Mouse (Mus musculus) heart, postnatal 14 days (tissue): ENCODE measurements around the gene Ms4a15. TPM values are rescaled to one million over a fixed set of nuclear protein-coding genes. Genes with fewer than 3 reads are reported as not detected.

Experiments used
- DNase-seq, 2 experiments: peaks; one replicate each; pipeline ENCODE4 v3.0.0; 2021 to 2022
- intact Hi-C: fragments of 180-260 bp; cut with DNase I; formaldehyde crosslinking; loops from one replicate; pipeline ENCODE4 v1.15.1; 2025
- long read RNA-seq, 2 experiments: library from polyadenylated mRNA; stranded (forward); transcript quantifications; one replicate each; pipeline ENCODE4 v2.0.0; 2021
- total RNA-seq, 2 experiments: library from RNA; stranded (reverse); gene quantifications; 2 replicates each; pipeline ENCODE4 v1.2.3; 2021

Gene Ms4a15
- total RNA-seq: not detected
- long read RNA-seq, experiment 1: 0 reads
- long read RNA-seq, experiment 2: 0 reads

- intact Hi-C loops: no loop called here
- DNase-seq: no peak
These were observed at the start of gene Ms4a15 for GRCm38 (mm10) chr19:10993150-10993549. Gene Ms4a15 (minus strand): TSS chr19:10993250.

DNA sequence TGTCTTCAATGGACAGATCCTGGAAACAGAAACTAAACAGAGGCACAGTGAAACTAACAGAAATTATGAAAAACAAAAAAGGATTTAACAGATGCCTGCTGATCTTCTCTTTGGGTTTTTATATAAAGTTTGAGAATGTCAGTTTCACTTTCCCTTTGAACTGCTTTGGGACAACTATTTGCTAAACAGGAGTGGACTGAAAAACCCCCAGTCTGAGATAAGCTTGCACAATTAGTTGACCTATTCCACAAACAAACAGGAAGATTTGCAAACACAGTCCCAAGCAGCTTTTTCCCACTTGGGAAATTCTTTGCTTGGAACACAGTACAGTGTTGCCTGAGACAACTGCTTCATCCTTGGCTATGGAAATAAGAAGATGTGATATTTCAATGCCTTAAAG, 44.5 kb upstream of the Ms4a15 start:
- intact Hi-C loops: no loop called here
- no peak for DNase-seq

DNA sequence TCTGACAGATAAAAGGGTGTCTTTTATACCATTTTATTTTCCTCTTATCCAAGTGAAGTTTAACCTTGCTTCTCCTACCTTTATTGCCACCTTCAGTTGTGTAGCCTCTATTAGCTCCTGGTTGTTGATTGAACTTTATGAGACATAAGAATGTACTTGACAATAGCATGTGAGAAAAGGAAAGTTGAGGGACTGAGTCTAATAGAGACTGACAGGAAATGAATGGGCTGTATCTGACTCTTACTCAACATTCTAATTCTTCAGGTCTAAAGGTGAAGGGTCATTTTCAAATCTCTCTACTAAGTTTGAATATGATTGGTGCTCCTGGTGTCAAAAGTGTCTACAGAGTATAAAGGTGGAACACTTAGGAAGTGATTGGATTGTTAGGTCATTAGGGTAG, 29.3 kb upstream of the Ms4a15 start:
- intact Hi-C loops: no loop called here
- DNase-seq: no peak

- no peak for DNase-seq
- intact Hi-C loops: no loop called here
These were observed 24.8 kb upstream of the Ms4a15 start, which contains the start of gene Ms4a18 for GRCm38 (mm10) chr19:11017891-11018290. Gene Ms4a18 (minus strand): TSS chr19:11018031.

- intact Hi-C loops: no loop called here
- DNase-seq: no peak
These were observed 24.2 kb upstream of the Ms4a15 start for GRCm38 (mm10) chr19:11017251-11017650.

DNA sequence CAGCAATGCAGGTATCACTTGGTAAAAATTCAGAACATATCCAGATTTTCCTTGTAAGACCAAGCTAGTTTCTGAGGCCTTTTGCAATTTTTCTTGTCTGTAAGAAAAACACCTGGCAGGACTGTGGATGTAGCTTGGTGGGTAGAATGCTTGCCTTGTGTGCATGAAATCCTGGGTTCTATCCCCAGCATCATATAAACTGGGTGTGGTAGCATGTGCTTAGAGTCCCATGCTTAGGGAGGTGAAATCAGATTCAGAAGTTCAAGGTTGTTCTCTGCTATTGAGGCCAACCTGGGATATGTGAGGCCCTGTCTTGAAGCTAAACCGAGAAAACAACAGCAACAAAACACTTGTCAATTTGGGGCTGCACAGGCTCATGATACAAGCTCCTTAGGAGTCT, 22.9 kb upstream of the Ms4a15 start:
- DNase-seq: no peak
- intact Hi-C loops: no loop called here

DNA sequence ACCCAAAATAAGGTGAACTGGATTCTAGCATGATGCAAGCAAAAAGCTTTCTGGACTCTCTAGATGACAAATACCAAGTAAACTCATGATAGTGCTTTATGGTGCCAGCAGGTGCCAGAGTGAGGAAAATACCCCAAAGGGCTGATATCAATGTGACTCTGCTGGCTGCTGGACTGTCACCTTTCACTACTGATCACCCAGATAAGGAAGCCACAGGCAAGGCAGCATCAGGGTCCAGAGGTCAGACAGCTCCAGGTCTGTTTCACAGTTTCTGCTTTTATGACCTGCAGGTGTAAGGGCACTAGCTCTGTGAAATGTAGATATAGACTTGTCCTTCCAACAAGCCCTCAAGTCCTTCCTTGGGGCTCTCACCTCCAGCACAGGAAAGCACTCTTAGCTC, 22.4 kb upstream of the Ms4a15 start:
- intact Hi-C loops: no loop called here
- DNase-seq: no peak

DNA sequence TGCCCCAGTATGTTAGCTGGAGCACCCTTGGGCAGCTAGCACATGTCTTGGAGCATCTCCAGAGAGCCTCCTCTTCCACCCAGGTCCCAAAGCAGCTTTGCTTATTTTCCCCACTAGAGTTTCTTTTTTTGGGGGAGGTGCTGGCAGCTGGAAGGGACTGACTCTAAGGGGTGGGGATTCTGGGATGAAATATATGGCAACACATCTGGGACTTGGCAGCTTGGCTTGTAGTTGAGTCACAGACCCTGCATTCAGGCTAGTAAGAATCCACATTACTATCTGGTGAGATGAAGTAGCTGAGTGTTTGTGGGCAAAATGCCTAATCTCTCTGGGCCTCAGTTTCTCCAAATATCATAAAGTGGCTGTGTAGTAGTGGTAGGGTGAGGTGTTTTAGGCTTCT, 1.1 kb downstream of the Ms4a15 start:
- no peak for DNase-seq
- intact Hi-C loops: no loop called here

DNA sequence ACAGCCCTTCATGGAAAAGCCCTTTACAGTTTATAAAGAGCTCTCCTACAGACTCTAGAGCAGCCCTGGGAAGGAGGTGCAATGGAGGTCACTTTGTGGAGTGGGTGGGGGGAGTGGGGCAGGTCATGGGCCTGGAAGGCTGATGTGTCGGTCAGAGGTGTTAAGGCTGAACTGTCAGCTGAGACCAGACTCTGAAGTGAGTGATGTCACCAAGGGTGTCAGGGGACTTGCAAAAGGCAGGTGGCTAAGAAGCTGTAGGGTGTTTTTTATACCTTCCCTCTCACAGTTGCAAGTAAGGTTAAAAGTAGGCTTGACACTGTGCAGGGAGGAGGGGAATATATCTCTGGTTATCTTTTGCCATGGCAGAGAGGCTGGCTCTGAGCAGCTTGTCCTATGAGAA, 2.3 kb downstream of the Ms4a15 start:
- DNase-seq: no peak
- intact Hi-C loops: no loop called here

DNA sequence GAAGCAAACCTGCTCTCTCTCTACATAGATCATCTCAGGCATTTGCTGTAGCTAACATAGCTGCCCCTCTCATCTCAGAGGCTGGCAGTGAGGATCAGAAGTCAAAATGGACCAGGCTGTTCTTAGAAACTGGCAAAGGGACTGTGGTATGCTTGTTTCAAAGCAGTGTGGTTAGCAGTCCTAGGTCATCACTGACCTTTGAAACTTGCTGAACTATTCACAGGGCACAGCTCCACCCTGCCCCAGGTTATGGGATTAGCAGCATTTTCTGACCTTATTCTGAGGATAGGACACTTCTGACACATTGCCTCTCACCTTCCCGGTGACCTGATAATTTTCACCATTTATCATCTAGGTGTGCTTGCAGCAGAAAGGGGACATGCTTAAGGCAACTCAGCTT, 4.5 kb downstream of the Ms4a15 start:
- no peak for DNase-seq
- intact Hi-C loops: no loop called here

DNA sequence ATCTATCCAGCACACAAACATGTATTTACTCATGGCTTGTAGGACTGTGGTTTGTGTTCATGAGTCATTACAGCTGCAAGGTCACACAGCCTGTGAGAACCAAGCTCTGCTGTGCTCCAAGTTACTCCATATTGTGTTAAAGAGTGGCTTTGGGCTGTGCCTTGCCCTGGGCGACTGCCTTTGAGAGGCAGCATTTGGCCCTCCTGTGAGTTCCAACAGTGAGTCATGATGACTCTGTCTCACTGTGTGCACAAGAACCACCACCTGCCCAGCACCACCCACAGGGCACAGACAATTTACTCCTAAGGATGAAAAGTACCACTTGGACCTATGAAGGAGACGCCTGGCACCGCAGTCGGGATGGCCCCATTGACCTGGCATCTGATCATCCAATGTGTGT, 7.2 kb downstream of the Ms4a15 start:
- DNase-seq: no peak
- intact Hi-C loops: no loop called here

- intact Hi-C loops: no loop called here
These were observed 8.5 kb downstream of the Ms4a15 start for GRCm38 (mm10) chr19:10984551-10984950.

GRCm38 (mm10) chr19:10983146-10983545, 9.9 kb downstream of the Ms4a15 start:
- intact Hi-C loops: no loop called here
- DNase-seq: peak; percentile 51 to 60

More at GRCm38 (mm10) chr19:10984551-10984950, 8.5 kb downstream of the Ms4a15 start:
- DNase-seq: no peak

DNA sequence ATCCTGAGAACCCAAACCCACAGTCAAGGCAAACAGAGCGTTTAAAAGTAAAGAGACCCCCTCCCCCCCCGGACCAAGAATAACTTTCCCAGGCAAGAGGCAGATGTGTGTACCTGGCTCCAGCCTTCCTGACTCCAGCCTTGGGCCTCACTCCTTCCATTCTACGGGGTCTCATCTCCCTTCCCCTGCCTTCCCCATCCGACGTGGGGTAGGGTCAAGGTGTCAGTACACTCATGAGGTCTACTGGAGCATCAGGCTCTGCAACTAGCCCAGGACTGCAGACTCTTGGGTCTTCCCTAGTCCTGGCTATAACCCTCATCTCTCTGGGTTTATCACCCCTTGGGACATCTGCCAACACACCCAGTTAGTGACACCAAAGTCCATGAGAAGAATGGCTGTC, 12.8 kb downstream of the Ms4a15 start:
- intact Hi-C loops: no loop called here
- no peak for DNase-seq

GRCm38 (mm10) chr19:10979184-10980168, 13.6 kb downstream of the Ms4a15 start:
- intact Hi-C loops: no loop called here
- peak; percentile 83 to 87 for DNase-seq

DNA sequence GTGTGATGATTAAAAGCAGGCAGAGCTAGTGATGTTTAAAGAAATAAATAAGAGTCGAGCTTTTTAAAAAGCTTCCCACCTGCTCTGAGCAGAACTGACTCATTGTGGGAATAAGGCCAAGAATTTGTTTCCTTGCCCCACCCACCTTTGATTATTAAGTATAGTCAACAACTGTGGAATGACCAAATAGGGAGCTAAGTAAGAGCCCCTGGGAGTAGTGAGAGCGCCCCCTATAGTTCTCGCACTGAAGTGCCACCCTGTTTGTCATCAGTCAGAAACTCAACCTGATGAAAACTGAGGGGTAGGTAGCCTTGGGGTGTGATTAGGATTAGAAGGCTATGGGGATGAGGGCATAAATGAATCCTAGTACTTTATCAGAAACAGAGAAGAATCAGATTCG, 16.7 kb downstream of the Ms4a15 start:
- DNase-seq: peak; percentile 20 to 44
- intact Hi-C loops: no loop called here

- DNase-seq: no peak
- intact Hi-C loops: no loop called here
These were observed 17.9 kb downstream of the Ms4a15 start for GRCm38 (mm10) chr19:10975187-10975586.

GRCm38 (mm10) chr19:10974238-10974865, 18.7 kb downstream of the Ms4a15 start, which contains the start of gene Ms4a10:
Gene Ms4a10 (minus strand): TSS chr19:10974670.
- DNase-seq: no peak
- intact Hi-C loops: no loop called here

- no peak for DNase-seq
- intact Hi-C loops: no loop called here
These were observed 19.9 kb downstream of the Ms4a15 start for GRCm38 (mm10) chr19:10973187-10973586.

GRCm38 (mm10) chr19:10972660-10973059, 20.4 kb downstream of the Ms4a15 start:
- intact Hi-C loops: no loop called here
- no peak for DNase-seq

DNA sequence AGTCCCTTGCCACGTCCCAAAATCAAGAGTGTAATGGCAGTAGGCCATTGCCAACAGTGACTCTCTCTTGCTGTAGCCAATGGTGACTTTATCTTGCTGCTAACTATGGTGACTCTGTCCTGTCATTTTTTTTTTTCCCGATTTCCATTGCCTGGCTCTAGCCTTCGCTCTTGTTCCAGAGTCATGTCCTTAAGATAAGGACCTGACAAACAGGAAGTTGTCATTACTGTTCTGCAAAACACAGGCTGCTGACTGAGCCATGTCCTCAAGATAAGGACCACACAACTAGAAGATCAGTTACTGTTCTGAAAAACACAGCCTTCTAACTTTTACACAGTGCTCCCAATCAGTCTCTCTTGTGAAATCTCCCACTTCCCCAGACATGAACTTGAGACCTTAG, 22.6 kb downstream of the Ms4a15 start:
- DNase-seq: no peak
- intact Hi-C loops: no loop called here

- intact Hi-C loops: no loop called here
- no peak for DNase-seq
These were observed 24.5 kb downstream of the Ms4a15 start for GRCm38 (mm10) chr19:10968578-10968977.
